Mouse (Mus musculus): ENCODE measurements around the gene Mptx2. TPM values are rescaled to one million over a fixed set of nuclear protein-coding genes. Genes with fewer than 3 reads are reported as not detected.

The Mptx2 gene
- polyA plus RNA-seq (2014; fragmentation: Illumina TruSeq; extraction: RNeasy Lipid Tissue Mini Kit (QIAGEN cat#74804); ENCODE audit: low read depth, low replicate concordance) = 4.4 TPM

DNA sequence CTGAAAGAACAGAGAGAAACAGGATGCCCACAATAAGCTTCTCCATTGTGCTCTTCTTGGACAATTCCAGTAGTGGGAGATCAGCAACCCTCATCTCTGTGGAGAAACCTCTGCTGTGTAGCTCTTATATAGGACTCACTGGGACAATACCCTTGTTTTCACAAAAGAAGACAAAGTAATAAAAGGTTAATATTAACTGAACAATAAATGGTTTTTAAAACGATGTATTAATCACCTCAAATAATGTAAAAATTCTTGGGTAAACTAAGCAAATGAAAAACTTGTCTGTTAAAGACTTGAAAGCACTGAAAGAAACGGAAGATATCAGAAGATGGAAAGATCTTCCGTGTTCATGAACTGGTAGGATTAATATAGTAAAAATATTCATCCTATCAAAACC lies at the start of gene Mptx2:
Mptx2 (minus strand) TSS at position 101 of the 400 bp plus-strand sequence.

GRCm38 (mm10) chr1:173265701-173266100 lies 11.9 kb downstream of the Mptx2 start, which contains the start of gene Olfr418:
TSS of gene Olfr418 (plus strand) at chr1:173266001.

DNA sequence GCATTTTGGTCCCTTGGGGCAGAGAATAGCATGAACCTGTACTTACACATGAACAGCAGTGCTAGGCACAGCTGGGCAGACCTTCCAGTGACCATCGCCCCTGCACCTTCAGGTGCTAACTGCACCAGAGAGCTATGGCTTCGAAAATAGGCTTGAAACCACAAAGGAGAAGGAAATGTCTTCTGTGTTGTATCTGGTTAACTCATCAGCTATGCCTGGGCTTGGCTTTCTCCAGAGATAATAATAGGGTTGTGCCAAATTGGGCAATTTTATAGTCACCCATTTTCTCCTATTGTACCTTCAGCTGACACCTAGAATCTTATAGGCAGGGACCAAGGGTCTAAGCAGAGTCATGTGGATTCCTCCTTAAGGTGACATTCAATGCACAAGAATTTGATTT lies 50.5 kb downstream of the Mptx2 start, which contains the start of gene Fcer1a:
Fcer1a (minus strand) TSS at position 134 of the 400 bp plus-strand sequence.

Other genes starting within 250 kb of the Mptx2 start
- gene Olfr1408, start 140.4 kb downstream of the Mptx2 start, polyA plus RNA-seq (2014; fragmentation: Illumina TruSeq; extraction: RNeasy Lipid Tissue Mini Kit (QIAGEN cat#74804); ENCODE audit: low read depth, low replicate concordance) = not detected
- gene Olfr1406, start 87.1 kb downstream of the Mptx2 start, polyA plus RNA-seq (2014; fragmentation: Illumina TruSeq; extraction: RNeasy Lipid Tissue Mini Kit (QIAGEN cat#74804); ENCODE audit: low read depth, low replicate concordance) = not detected
- gene Olfr218, start 80.0 kb downstream of the Mptx2 start, polyA plus RNA-seq (2014; fragmentation: Illumina TruSeq; extraction: RNeasy Lipid Tissue Mini Kit (QIAGEN cat#74804); ENCODE audit: low read depth, low replicate concordance) = not detected
- gene Olfr1404, start 65.4 kb downstream of the Mptx2 start, polyA plus RNA-seq (2014; fragmentation: Illumina TruSeq; extraction: RNeasy Lipid Tissue Mini Kit (QIAGEN cat#74804); ENCODE audit: low read depth, low replicate concordance) = not detected
- gene Fcer1a, start 50.6 kb downstream of the Mptx2 start, polyA plus RNA-seq (2014; fragmentation: Illumina TruSeq; extraction: RNeasy Lipid Tissue Mini Kit (QIAGEN cat#74804); ENCODE audit: low read depth, low replicate concordance) = 0.63 TPM
- not detected for gene Olfr418, start 11.8 kb downstream of the Mptx2 start, polyA plus RNA-seq (2014; fragmentation: Illumina TruSeq; extraction: RNeasy Lipid Tissue Mini Kit (QIAGEN cat#74804); ENCODE audit: low read depth, low replicate concordance)
- 1.9 TPM for gene Ackr1, start 56.0 kb upstream of the Mptx2 start, polyA plus RNA-seq (2014; fragmentation: Illumina TruSeq; extraction: RNeasy Lipid Tissue Mini Kit (QIAGEN cat#74804); ENCODE audit: low read depth, low replicate concordance)
- gene Aim2, start 73.1 kb upstream of the Mptx2 start, polyA plus RNA-seq (2014; fragmentation: Illumina TruSeq; extraction: RNeasy Lipid Tissue Mini Kit (QIAGEN cat#74804); ENCODE audit: low read depth, low replicate concordance) = 286 TPM
- gene Cadm3, start 89.9 kb upstream of the Mptx2 start, polyA plus RNA-seq (2014; fragmentation: Illumina TruSeq; extraction: RNeasy Lipid Tissue Mini Kit (QIAGEN cat#74804); ENCODE audit: low read depth, low replicate concordance) = 3.7 TPM
- gene Ifi206, start 213.3 kb upstream of the Mptx2 start, polyA plus RNA-seq (2014; fragmentation: Illumina TruSeq; extraction: RNeasy Lipid Tissue Mini Kit (QIAGEN cat#74804); ENCODE audit: low read depth, low replicate concordance) = 2.6 TPM